Mouse (Mus musculus) forebrain, postnatal 0 days (tissue): ENCODE data around the gene Lypd6b. TPM values are rescaled to one million over a fixed set of nuclear protein-coding genes. Genes with fewer than 3 reads are reported as not detected.

ENCODE experiments used
- ATAC-seq: fragments of 200-750 bp; cut with Nextera tagmentation; 2 replicates; pipeline ENCODE4 v1.8.0; 2017; ENCODE audit warnings: mild to moderate bottlenecking, moderate library complexity
- DNase-seq: peaks from one replicate; pipeline ENCODE4 v3.0.0-alpha.2; 2015
- H3K27ac ChIP-seq: fragments of 300-500 bp; sonication (generic); 2 replicates; pipeline ENCODE4 v1.5.1; 2014; ENCODE audit warnings: low read depth, mild to moderate bottlenecking, antibody characterized with exemption, low read length, moderate library complexity, mixed read lengths
- H3K27me3 ChIP-seq: fragments of 300-500 bp; sonication (generic); 2 replicates; pipeline ENCODE4 v1.6.1; 2014; ENCODE audit warnings: mild to moderate bottlenecking, low read length, mixed read lengths; ENCODE audit not compliant: insufficient read depth
- H3K36me3 ChIP-seq: fragments of 300-500 bp; sonication (generic); 2 replicates; pipeline ENCODE4 v1.6.1; 2014; ENCODE audit warnings: mild to moderate bottlenecking, moderate library complexity; ENCODE audit not compliant: insufficient read depth
- H3K4me1 ChIP-seq: fragments of 300-500 bp; sonication (generic); 2 replicates; pipeline ENCODE4 v1.6.1; 2014; ENCODE audit warnings: antibody characterized with exemption; ENCODE audit not compliant: insufficient read depth
- H3K4me2 ChIP-seq: fragments of 300-500 bp; sonication (generic); 2 replicates; pipeline ENCODE4 v1.6.1; 2014; ENCODE audit warnings: low read depth, mild to moderate bottlenecking, moderate library complexity
- H3K4me3 ChIP-seq: fragments of 300-500 bp; sonication (generic); 2 replicates; pipeline ENCODE4 v1.5.1; 2014; ENCODE audit warnings: low read depth, low read length, mixed read lengths
- H3K9ac ChIP-seq: fragments of 300-500 bp; sonication (generic); 2 replicates; pipeline ENCODE4 v1.6.1; 2014; ENCODE audit warnings: mild to moderate bottlenecking
- H3K9me3 ChIP-seq: fragments of 300-500 bp; sonication (generic); 2 replicates; pipeline ENCODE4 v1.6.1; 2016; ENCODE audit warnings: low read length
- CTCF ChIP-seq: sonication (generic); IDR thresholded peaks from 2 replicates; pipeline ENCODE4 v1.5.1; 2016; ENCODE audit warnings: antibody characterized with exemption, control low read depth, low read depth
- WGBS: fragments of 180-500 bp; shearing (Covaris S2); extraction: QIAGEN DNeasy Blood & Tissue Kit; methylation state at CpG from one replicate; pipeline ENCODE4 v1.1.7; 2014; 5-methylcytosine and 5-hydroxymethylcytosine counted together
- polyA plus RNA-seq: library from polyadenylated mRNA; unstranded; fragments of >200 nt; fragmentation: Nextera tagmentation; extraction: Ambion mirVana; gene quantifications from 2 replicates; pipeline ENCODE4 v1.2.1, GENCODE M21; 2015
- total RNA-seq: library from RNA; depleted of rRNA; stranded (reverse); fragments of >200 nt; gene quantifications from 2 replicates; pipeline ENCODE4 v1.2.3, GENCODE M21; 2014

Lypd6b gene
- total and polyA plus RNA-seq, 2 experiments from 2014 or later = 18.6 to 22.2 TPM

DNA sequence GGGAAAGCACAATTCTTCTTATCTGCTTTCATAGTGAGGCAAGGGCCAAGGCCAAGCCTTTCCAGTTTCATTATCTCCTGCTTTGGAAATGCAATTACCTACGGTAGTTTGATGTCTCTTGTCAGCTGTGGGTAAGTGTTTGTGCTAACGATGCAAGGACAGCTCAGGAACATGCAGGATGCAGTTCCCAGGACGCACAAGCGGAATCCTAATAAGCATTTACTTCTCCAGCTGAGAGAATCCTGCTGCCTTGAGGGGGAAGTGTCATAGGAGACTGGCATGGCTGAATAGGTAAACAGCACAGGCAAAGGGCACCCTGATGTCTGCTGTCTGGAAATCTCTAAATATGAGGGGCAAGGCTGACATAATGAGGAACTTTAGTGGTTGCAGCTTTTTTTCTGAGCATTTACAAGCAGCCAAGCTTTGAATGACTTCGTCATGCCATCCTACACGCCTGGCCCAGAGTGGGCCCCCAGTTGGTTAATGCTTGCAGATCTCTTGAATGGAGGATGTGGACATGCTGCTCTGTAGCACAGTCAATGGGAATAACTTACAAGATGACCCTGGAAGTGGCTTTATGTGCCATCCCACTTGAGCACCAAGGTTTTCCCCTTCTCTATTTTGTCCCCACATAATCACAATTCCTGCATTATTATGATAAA lies 165.3 kb downstream of the Lypd6b start:
- WGBS = 44% methylated on average over 6 of the region's 6 CpGs
- DNase-seq (no peak), ATAC-seq (no peak)
- H3K27me3 ChIP-seq = no peaks in the 10 kb centered on the region
- no peak overlapping the region for H3K4me3 ChIP-seq
- H3K9ac ChIP-seq = no peak overlapping the region
- no peak overlapping the region for H3K4me2 ChIP-seq
- H3K9me3 ChIP-seq = 0 out of 2 replicates have a peak, but pooled peaks cover 5% of the 10 kb centered on the region
- TF ChIP-seq CTCF = no peak
- no peak overlapping the region for H3K27ac ChIP-seq
- H3K36me3 ChIP-seq = no peaks in the 10 kb centered on the region
- no peaks in the 10 kb centered on the region for H3K4me1 ChIP-seq

DNA sequence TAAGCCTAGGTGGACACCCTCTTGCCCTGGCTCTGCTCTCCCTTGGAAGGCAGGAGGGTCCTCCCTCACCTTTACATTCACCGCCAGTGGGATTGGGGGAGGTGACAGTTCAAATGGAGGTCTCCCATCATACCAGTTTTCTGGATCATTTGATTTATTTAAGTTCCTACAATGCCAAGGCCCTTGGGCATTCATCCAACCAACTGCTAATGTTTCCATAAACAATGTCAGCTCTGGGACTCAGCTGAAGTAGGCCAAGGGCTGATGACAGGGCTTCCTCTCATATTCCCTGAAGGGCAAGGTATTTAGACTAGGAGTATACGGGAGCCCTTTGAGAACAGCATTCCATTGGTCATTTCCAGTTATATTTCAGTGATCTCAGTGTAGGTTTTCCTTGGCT lies 170.0 kb downstream of the Lypd6b start:
- Histone ChIP-seq H3K27me3 (no peaks in the 10 kb centered on the region), H3K9me3 (no peaks in the 10 kb centered on the region), H3K36me3 (no peaks in the 10 kb centered on the region), H3K4me2 (no peak overlapping the region), H3K4me3 (no peak overlapping the region), H3K9ac (no peak overlapping the region), H3K27ac (no peak overlapping the region), H3K4me1 (no peaks in the 10 kb centered on the region)
- DNase-seq (no peak), ATAC-seq (no peak)
- 51% methylated on average over 2 of the region's 2 CpGs for WGBS
- TF ChIP-seq CTCF = no peak

DNA sequence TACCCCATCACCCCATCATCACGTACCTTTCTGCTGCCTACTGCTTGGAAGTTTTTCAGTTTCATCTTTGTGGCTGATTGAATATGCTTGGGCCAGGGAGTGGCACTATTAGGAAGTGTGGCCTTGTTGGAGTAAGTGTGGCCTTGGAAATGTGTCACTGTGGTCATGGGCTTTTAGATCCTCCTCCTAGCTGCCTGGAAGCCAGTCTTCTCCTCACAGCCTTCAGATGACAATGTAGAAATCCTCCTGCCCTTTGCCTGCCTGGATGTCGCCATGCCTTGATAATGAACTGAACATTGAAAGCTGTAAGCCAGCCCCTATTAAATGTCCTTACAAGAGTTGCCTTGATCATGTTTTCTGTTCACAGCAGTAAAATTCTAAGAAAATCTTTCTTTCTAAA lies 174.5 kb downstream of the Lypd6b start:
- Histone ChIP-seq H3K9me3 (no peaks in the 10 kb centered on the region), H3K9ac (no peak overlapping the region), H3K27me3 (no peaks in the 10 kb centered on the region), H3K36me3 (no peaks in the 10 kb centered on the region), H3K27ac (no peak overlapping the region), H3K4me2 (no peak overlapping the region), H3K4me3 (no peak overlapping the region), H3K4me1 (no peaks in the 10 kb centered on the region)
- no peak for ATAC-seq
- WGBS = 96% methylated on average over 2 of the region's 2 CpGs
- DNase-seq = no peak
- no peak for TF ChIP-seq CTCF

DNA sequence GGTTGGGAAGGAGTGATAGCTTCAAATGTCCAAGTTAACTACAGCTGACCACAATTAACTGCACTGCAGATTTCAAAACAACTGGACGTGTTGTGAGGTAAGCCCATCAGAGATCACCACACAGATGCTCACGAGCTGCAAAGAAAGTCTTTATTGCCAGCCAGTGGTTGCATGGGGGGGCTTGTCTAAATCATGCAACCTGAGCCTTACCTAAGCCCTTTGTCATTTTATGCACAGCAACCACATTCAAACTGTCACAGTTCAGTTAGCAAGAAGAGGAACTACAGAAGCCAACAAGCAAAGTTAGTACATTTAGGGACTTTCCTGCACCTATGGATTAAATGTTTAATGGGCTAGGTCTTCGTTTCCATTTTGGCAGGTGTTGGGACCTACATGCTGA lies 177.4 kb downstream of the Lypd6b start:
- ATAC-seq (no peak), DNase-seq (no peak)
- Histone ChIP-seq H3K36me3 (no peaks in the 10 kb centered on the region), H3K9me3 (no peaks in the 10 kb centered on the region), H3K27ac (no peak overlapping the region), H3K4me3 (no peak overlapping the region), H3K4me1 (no peaks in the 10 kb centered on the region), H3K4me2 (no peak overlapping the region), H3K27me3 (no peaks in the 10 kb centered on the region), H3K9ac (no peak overlapping the region)
- no peak for TF ChIP-seq CTCF
- WGBS = 75% methylated on average over 3 of the region's 3 CpGs

DNA sequence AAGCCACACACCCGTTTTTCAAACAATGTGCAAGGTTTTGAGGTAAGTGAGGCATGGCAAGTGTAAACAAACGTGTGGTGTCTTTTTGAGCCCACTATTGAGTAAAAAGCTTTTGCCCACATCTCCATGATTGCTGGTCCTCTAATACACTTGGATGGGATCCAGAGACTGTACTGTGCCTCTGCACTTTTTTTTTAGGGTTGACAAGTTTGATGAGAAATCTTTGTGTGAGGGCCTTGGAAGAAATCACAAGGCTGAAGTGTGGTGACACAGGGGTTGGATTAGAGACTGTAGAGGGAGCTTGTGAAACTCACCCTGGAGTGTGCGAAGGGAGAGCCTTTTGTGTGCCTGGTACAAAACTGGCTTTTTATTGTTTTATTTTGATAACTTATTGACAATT lies 180.3 kb downstream of the Lypd6b start:
- no peak for ATAC-seq

DNA sequence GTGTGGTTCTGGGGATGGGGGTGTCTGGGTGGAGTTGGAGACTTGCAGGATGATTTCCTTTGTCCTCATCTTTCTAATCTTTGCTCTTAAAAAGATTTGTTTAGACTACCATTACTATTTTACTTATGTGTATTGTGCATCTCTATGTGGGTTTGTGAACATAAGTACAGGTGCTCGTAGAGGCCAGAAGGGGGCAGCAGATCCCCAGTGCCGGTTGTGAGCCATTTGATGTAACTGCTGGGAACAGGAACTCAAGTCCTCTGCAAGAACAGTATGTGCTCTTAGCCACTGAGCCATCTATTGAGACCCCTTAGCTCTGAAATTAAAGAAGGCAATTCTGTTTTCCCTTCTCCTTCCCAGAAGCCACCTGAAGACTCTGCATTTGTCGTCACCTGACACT lies 183.5 kb downstream of the Lypd6b start:
- no peaks in the 10 kb centered on the region for H3K9me3 ChIP-seq
- no peaks in the 10 kb centered on the region for H3K36me3 ChIP-seq
- no peak for DNase-seq
- no peak overlapping the region for H3K4me3 ChIP-seq
- TF ChIP-seq CTCF = 0 out of 2 replicates have a peak, but pooled peaks have one; percentile 20
- WGBS = 93% methylated on average over 3 of the region's 3 CpGs
- no peaks in the 10 kb centered on the region for H3K27me3 ChIP-seq
- no peak overlapping the region for H3K27ac ChIP-seq
- no peak overlapping the region for H3K9ac ChIP-seq
- ATAC-seq = no peak
- no peaks in the 10 kb centered on the region for H3K4me1 ChIP-seq
- no peak overlapping the region for H3K4me2 ChIP-seq

More for the DNA sequence above, 180.3 kb downstream of the Lypd6b start:
- no peak for TF ChIP-seq CTCF
- WGBS = 27% methylated on average over 3 of the region's 3 CpGs
- Histone ChIP-seq H3K36me3 (no peaks in the 10 kb centered on the region), H3K4me1 (no peaks in the 10 kb centered on the region), H3K27me3 (no peaks in the 10 kb centered on the region), H3K9ac (no peak overlapping the region), H3K4me3 (no peak overlapping the region), H3K4me2 (no peak overlapping the region), H3K27ac (no peak overlapping the region), H3K9me3 (no peaks in the 10 kb centered on the region)
- DNase-seq = no peak

DNA sequence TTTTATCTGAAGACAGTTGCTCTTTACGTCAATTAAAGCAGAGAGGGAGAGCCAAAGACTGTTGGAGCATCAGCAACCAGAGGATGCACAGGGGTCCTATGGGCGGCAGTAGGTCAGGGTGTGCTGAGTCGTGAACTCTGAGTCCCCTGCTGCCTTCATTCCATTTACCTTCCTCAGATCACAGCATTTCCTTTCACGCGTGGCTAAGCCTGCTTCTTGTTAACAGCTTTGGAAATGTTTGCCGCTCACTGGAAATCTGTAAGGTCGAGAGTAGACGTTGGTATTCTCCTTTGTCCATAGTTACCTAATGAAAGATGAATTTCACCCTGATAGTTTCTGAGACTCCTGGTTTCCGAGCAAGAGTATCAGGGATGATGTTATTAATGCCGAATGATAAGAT lies 191.1 kb downstream of the Lypd6b start:
- no peak for ATAC-seq
- 66% methylated on average over 10 of the region's 10 CpGs for WGBS
- H3K9ac ChIP-seq = no peak overlapping the region
- H3K36me3 ChIP-seq = no peaks in the 10 kb centered on the region
- no peak for TF ChIP-seq CTCF
- DNase-seq = no peak
- no peaks in the 10 kb centered on the region for H3K9me3 ChIP-seq
- no peaks in the 10 kb centered on the region for H3K4me1 ChIP-seq
- no peak overlapping the region for H3K4me3 ChIP-seq
- no peak overlapping the region for H3K27ac ChIP-seq
- H3K4me2 ChIP-seq = no peak overlapping the region
- no peaks in the 10 kb centered on the region for H3K27me3 ChIP-seq
